Mouse (Mus musculus) CD4-positive, CD25-positive, alpha-beta regulatory T cell, adult 4 months (primary cell): ENCODE results near the gene Car3. TPM values are rescaled to one million over a fixed set of nuclear protein-coding genes. Genes with fewer than 3 reads are reported as not detected.

ENCODE experiments used
- ATAC-seq: one replicate; pipeline ENCODE4 v1.8.0; 2017
- polyA plus RNA-seq, 2 experiments: library from polyadenylated mRNA; unstranded; fragments of 100-300 nt; shearing (Covaris generic); gene quantifications; one replicate each; pipeline ENCODE4 v1.2.1; 2017

Gene Car3
- polyA plus RNA-seq, 2 experiments from 2014 or later, result not detected

DNA sequence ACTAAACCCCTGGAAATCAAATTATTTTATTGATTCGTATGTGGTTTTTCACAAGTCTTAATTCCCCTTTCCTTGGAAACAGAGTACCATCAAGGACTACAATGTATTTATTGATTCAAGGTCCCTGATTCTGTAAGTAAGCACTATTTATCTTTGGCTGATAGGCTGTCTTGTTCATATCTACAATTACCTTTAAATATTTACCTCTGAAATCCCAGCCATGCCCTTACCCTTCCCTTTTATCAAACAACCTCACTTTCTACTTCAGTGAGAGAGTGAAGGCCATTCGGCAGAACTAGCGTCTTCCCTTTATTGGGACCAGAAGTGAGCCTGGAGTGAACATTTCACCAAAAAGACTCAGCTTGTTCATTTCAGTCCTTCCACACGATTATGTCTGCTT is 50.5 kb downstream of the Car3 start:
- no peak for ATAC-seq

DNA sequence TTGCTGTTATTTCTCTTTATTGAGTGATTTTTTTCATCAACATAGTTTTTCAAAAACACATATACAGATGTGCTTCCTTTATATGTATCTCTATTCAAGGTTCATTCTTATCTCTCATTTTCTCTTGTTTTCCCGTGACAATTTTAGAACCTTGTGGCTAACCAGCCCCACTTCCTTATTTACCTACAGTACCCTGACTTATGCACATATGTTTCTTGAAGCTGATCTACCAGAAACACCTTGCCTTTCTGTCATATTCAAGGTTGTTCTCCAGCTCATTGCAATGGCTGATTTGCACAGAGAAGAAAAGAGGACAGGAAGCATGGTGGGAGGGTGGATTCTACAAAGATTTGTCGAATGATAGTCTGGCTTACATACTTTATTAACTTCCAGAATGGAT is 52.0 kb downstream of the Car3 start:
- no peak for ATAC-seq

DNA sequence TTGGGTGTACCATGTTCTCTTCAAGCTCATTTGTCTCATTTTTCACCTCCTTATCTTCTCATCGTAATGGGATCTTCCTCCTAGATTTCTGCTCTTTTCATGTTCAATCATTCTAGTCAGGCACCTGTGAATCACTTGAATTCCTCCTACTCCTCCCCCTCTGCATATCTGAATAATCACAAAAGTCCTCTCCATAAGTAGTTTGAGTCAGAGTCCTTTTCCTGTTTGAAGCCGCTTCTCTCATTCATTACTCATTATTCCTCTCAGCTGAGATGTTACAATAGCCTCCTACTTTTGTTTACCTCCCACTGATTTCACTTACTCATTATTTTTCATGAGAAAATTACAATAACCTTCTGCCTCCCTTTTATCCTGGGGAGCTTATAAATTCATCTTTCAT is 53.9 kb downstream of the Car3 start:
- no peak for ATAC-seq

Other genes with a start within 250 kb of the Car3 start
- under 1 TPM in 1 of 2 experiments, not detected in 1; 0.43 TPM for gene Car13, start 221.8 kb upstream of the Car3 start, polyA plus RNA-seq
- gene Car1, start 55.1 kb upstream of the Car3 start, polyA plus RNA-seq, result not detected
- 1 to 10 TPM; 4.0 to 6.9 TPM for gene Car2, start 22.8 kb downstream of the Car3 start, polyA plus RNA-seq